Mouse (Mus musculus) induced T-regulatory cell, adult 2 months (primary cell): Measurements from ENCODE around the gene Rnaseh2b.

Experiments used
- DNase-seq: peaks from one replicate; pipeline ENCODE4 v3.0.0-alpha.2; 2012; ENCODE audit warnings: low read depth

Gene Rnaseh2b

DNA sequence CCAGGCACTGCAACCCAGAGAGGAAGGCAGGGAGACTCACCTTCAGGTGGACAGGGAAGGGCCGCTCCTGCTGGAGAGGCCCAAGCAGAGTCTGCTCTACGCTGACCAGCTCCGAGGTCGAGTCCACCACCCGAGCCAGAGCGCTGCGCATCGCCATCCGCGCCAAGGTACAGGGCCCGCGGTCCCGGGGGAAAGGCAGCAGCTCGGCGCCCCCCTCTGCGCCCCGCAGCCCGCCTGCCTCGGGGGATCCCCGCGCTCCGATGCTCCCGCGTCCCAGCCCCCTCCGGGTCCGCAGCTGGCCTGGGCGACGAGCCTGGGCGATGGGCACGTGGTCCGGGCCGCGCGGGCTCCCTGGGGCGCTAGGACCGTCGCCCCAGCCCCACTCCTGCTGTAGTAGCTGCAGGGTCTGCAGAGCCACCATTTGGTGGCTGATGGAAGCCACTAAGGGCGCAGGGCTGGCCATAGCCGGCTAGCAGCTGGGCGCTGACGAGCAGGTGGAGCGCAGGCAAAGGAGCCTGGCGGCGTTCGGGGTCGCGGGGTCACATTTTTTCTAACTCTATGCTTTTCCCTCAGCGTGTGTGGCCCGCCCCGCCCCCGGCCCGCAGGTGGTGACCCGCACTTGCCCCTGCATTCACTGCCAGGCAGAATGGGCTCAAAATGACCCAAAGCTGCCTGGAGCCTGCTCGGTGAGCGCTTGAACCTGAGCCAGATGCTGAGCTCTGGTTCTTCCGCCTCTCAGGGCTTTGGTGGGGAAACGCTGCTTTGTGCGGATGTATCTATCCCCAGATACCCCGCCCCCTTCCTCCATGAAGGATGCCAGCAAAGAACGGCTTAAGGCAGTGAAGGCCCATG lies at the start of gene Rnaseh2b, which contains the start of gene Dleu7:
TSS of gene Rnaseh2b (plus strand) at position 102 of the 852 bp plus-strand sequence.
TSS of gene Dleu7 (minus strand) at position 560 of the 852 bp plus-strand sequence.
- peak; percentile 46 for DNase-seq

DNA sequence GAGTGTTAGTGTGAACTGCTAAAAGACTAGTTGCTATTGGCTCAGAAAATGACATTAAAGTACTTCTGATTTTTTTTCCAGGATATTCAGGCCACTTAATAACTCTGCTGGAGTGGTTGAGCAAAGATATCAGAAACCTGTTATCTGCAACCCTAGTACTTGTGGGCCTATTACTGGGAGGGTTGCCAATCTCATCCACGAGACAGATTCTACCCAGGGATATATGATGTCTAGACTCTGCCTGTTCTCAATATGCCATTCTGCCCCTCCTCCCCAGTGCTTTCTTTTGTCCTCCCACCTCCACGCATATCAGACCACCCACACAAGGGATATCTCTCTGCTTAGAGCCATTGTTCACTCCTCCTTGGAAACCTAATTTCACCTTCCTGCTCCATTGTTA lies 48.9 kb upstream of the Rnaseh2b start:
- DNase-seq, result no peak

DNA sequence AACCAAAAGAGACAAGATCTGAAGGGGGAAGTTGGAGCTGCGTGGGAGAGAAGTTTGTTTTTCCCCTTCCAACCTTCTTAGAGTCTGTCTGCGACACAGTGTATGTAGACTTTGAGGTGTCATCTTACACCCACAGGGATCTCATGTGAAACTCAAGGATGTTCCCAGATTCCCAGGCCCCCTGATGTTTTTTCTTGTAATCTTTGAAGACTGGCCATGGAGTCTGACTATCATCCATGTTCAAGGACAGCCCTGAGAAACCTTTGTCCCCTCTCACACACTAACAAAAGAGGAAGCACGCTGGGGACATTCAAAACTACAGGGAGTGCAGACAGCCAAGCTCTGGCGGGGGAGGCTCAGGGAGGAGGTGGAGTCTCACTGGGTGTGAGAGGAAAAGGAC lies 46.8 kb upstream of the Rnaseh2b start:
- DNase-seq, result no peak

DNA sequence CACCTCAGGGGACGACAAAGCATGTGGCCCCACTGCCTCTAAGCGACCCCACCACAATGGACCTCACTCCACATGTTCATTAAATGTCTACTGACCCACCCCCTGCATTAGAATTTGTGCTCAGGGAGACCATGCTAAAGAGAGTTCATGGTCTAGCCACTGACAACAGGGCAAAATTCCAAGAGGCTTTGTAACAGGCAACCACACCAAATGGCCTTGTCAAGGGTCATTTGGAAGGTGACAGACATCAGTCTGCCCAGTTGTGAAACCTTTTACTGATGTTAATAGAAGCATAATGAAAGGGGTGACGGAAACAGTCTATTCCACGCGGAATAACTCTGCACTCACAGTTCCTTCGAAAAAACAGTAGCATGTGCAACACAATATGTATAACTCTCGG lies 44.0 kb upstream of the Rnaseh2b start:
- no peak for DNase-seq

DNA sequence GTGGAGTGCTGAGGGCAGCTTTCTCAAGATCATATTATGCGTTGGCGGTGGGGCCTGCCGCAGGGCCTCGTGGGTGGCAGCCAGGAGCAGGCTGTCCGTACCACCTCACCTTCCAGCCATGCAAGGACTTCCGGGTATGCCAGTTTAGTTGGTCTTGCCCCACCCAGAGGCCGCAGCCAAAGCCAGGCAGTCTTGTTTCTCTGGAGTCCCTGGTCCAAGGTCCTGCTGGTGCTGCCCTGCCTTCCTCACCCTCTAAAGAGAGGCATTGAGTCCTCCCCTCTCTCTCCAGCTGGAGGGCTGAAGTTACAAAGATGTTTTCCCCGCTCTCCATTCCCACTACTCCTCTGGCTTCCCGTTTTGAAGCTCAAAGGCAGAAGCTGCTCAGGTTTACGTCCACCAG lies 43.6 kb upstream of the Rnaseh2b start:
- no peak for DNase-seq

DNA sequence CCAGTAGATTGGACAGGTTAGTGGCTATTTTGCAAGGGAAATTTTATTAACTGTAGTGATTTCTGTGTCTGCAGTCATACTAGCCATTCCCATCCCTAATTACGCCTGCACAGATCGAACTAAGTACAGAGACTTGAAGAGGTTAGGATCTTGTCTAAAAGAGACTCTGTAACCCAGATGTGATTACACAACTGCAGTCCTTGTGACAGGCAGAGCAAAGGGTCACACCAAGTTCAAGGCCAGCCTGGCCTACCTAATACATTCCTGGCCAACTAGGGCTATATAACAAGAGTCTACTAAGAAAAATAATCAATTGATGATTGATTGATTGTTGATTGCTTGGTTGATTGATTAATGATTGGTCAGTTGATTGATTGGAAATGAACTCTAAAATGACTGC lies 43.1 kb upstream of the Rnaseh2b start:
- DNase-seq, result no peak

DNA sequence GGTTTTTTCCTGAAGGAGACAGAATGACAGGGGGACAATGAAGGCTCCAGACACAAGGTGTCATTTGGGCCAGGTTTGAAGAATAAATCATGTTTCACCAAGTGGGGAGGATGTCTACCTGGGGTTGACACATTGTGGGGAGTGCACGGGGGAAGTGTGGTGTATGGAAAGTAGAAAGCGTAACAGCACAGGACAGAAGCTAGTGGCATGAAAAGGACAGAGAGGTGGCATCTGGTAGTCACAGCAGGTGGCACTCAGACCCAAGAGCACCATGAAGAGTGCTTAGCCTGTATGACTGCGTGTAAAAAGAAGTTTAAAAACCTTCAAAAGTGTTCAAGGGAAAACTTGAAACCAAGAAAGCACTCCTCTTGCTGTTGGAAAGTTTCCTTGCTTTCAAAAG lies 42.3 kb upstream of the Rnaseh2b start:
- DNase-seq, result no peak

DNA sequence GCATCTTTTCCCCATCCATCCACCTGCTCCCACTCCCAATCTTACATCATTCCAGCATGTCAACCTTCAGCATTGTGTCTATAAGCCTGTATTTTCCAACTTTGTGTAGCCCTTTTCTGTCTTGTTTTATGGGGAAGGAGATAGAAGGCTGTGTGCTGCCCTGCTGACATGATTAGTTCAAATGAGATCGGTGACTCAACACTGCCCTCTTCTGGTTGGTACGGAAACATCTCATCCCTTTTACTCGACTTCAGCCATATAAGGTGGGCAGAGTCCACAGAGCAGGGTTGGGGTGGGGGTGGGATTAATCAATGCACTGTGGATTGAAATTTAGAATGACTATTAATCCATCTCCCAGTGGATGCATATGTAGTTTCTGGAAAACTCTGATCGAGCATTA lies 40.4 kb upstream of the Rnaseh2b start:
- DNase-seq, result peak; percentile 82

DNA sequence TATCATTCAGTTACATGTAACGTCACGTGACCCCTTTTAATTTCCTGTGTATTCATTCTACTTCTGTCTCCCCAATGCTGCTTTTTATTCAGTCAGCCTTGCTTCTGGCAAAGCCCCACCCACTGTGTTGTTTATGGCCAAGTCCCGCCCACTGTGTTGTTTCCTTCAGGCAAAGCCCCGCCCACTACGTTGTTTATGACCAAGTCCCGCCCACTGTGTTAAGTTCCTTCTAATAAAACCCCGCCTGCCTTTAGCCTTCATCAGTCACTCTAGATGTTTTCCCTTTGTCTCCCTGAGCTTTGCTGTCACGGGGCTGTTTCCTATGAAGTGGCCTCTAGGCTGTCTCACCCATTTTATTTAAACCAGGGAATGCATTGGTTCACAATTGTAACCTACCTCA lies 38.0 kb upstream of the Rnaseh2b start:
- peak; percentile 48 for DNase-seq

DNA sequence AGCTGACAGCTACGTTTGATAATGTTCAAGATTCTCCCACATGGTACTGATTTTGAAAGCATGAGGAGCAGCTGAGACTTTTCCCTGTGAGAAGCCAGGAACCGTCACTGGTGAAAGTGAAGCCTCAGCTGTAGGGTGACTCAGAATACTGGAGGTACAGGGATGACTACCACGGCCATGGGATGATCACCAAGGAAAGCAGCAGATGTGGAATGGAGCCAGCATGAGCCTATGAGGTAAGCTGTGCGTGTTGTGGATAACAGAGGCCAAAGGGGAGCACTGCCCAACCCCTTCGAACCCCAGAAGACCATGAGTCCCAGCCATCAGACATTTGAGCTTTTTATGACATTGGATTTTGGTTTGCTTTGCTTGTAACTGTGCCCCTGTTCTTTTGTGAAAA lies 36.3 kb upstream of the Rnaseh2b start:
- no peak for DNase-seq

DNA sequence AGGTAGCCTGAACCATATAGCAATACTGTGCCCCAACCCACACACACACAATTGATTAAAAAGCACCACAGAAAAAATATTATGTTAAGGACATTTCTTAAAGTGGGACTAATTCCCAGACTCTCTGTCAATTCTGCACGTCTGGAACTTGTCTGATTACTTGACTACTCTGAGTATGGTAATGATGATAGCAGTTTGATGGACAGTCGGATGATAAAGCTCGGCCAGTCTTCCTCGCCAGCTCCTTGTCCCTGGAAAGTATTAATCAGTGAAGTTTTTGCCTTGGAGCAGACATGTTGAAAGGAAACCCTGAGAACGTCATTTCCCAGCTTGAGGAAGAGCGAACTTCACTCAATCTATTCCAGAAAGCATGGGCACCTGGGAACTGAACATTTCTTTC lies 34.3 kb upstream of the Rnaseh2b start:
- no peak for DNase-seq

DNA sequence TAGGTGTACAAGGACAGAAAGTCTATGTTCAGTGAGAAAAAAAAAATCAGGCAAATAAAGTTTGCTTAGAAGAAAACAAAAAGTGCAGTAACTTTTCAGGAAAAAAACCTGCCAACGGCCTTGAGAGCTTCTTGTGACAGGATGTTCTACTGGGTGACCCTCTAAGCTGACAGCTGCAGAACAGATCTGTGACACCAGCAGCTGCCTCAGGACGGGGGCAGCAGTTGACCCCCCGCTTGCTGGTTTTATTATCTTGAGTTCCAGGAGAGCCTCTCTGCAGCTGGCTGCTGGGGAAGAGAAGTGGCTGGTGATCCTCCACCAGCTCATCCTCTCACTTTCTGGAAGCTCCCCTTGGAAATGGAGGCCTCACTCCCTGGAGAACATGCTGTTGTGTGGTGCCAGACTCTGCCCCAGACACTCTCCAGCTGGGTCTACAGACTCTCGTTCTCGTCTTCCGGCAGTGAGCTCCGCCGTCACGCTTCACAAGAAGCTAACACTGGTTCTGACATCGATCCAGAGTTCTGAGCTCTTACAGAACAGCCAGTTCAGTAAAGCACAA lies 33.3 kb upstream of the Rnaseh2b start:
- no peak for DNase-seq

DNA sequence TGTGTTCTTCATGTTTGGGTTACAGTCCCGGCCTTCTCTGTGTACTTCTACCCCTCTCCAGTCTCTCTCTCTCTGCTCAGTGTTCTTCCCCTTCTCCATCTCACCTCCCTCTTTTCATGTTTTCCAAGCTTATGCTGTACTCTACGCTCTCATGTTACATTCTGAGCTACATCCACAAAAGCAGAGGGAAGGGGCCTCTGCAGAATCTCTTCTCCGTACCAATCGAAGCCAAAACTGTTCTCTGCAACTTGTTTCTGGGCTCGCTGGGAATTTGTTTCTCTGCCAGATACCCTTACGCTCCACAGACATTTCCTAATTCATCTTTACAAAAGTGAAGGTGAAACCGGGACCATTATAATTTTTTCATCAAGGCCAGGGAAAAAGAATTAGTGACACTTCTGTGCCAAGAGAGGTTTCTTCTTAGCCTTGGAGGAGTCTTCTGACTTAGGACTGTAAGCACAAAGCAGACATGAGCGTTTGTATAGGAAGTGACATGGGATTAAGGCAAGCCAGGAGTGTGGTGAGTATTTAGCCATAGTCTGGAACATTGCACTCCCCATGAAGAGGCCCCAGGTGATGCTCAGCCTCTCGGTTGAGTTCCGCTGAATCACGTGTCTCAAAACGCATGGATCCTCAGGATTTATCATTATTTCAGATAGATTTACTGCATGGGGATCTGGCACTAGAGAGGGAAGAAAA lies 21.5 kb upstream of the Rnaseh2b start:
- no peak for DNase-seq

DNA sequence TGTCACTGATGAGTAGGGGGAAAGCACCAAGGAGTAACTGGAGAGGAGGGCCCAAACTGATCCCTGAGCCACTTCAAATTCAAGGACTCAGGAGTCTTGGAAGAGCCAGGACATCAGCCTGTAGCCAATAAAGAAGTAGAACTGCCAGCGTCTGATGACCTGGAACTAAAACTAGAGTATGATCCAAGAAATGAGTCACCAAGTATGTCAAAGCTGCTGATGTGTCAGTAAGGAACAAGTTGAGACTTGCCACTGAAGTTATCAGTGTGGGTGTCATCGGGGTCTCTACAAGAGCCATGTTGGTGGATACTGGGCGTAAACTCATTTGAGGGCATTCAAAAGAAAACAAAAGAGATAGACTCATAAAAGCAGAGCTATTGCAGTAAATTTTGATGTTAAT lies 18.8 kb upstream of the Rnaseh2b start:
- DNase-seq, result no peak

DNA sequence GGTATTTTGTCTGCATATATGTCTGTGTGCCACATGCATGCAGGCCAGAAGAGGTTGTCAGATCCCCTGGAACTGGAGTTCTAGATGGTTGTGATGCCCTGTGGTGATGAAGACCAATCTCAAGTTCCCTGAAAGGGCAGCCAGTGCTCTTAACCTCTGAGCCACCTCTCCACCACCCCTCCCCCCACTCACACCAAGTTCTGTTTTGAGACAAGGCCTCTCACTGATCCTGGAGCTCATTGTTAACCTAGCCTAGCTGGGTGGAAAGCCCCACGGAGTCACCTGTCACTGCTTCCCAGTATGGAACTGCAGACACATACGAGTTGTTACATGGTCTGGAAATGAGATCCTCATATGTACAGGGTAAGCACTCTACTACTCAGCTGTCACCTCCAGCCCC lies 9.4 kb upstream of the Rnaseh2b start:
- no peak for DNase-seq

DNA sequence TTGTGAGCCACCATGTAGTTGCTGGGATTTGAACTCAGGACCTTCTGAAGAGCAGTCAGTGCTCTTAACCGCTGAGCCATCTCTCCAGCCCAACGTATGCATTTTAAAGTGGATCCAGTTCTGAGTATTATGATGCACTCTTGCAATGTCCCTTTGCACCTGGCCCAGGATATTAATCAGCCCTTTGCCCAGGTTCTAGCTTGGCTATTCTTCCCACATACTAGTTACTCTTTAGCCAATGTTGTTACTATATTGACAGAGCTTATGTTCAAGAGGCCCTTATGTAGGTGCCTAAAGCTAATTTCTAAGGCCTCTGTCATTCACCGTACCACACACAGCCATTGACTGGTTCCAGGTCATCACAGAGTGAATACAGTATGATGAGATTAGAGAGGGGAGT lies 3.7 kb upstream of the Rnaseh2b start:
- no peak for DNase-seq

DNA sequence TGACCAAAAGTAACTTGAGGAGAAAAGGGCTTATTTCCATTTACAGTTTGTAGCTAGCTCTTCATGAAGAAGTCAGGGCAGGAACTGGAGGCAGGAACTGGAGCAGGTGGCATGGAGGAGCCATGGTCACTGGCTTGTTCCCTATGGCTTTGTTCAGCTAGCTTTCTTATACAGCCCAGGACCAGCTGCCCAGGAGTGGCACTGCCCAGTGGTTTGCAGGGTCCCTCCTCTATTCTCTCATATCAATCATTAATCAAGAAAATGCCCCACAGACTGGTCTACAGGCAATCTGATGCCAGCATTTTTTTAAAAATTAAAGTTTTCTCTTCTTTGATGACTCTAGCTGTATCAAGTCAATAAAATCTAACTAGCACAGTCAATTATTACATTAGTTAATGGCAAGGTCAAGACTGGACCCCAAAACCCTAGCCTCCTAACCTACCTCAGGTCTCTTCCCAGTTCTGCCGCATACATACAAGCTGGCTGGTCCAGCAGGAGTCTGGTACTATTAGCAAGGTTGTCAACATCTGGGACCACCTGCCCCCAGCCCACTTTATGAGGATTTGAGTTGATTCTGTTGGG lies 892 bp upstream of the Rnaseh2b start:
- DNase-seq, result no peak

DNA sequence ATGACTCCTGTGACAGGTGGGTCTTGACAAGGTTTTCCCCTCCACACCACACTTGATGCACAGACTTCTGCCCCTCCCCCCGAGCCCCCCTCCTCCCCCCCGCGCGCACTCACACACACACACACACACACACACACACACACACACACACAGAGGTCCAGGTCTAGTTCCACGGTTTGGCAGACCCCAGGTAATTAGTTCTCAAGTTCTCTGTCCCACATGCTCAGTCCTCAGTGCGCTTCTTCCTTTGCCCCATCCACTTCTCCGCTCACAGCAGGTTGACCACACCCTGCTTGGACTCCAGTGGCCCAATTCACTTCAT lies 262 bp upstream of the Rnaseh2b start:
- DNase-seq, result peak; percentile 8

DNA sequence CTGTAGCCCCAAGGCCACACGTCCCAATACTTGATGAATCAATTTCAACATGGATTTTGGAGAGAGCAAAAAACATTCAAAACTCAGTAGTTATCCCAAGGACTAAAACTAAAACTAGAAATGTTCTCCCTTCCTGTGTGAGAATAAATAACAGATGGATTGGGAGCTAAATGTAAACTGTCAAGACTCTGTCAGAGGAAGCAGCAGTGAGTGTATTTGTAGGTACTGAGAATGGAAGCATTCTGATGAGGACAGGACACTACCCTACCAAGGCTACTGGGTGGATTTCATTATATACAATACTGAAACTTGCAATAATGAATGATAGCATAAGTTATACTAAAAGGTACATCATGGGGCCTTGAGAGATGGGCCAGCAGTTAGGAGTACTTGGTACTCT lies 6.4 kb downstream of the Rnaseh2b start:
- DNase-seq, result no peak

DNA sequence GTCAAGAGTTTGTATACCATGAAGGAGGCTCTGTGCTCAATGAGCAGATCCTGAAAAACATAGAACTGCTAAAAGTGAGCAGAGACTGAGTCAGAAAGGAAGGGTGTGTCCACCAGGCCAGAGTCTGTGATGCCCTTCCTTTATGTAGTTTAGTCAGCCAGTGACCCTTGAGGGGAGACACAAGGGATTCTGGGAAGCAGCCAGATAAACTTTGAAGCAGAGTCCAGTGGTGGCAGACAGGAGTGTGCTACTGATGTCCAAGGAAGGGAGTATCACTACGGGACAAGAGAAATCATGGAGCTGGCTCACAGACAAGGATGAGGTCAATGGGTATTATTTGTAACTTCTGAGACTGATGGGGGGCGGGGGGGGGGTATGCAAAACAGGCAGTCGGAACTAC lies 7.6 kb downstream of the Rnaseh2b start:
- no peak for DNase-seq

DNA sequence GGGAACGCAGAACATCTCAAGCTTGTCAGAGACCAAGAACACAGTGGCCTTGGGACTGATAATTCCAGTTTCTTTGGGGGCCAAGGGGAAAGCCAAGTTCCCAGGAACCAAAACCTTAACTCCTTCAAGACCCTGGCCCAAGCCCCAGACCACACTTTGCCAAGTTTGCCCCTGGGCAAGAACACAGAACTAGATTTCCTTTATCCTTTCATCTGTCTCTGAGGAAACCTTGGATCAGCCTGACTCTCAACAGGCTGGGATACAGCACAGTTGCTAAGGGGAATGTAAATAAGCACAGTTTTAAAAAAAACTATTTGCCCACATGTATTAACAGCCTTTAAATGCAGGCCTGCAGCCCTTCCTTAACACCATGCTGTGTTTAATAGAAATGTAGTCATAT lies 15.2 kb downstream of the Rnaseh2b start:
- DNase-seq, result no peak

DNA sequence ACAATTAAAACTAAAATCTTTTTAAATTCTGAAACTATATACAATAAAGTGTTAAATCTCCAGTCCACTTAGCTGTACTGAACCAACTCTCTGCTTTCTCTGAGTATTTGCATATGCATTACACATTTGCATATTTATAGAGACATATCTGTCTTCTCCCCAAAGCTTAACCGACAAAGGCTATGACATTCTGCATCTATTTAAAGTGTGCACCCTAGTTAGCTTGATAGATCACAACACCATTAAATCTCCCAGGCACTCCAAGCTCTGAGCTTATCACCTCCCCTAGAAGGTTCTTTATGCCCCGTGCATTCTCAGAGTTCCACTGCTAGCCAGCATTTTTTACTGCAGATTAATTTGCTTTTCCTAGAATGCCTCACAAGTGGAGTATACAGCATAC lies 16.6 kb downstream of the Rnaseh2b start:
- DNase-seq, result no peak

DNA sequence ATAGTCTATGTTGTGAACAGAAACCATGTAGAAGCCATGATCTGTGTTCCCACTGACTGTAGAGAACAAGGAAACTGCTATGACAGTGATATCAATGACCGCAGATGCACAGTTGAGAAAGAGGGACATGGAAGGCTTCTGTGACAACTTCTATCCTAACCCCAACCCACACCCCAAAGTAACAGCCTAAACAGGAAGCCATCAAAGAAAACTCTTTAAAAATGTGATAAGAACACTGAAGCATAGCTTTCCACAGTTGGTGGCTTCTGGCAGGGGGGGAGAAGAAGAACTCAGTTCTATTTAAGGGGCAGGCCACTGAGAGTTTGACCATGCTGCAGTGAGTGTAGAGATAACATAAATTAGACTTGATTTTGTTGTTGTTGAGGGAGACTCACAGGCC lies 19.3 kb downstream of the Rnaseh2b start:
- DNase-seq, result no peak
